Mouse (Mus musculus) T-helper 2 cell (primary cell): ENCODE data around the gene Mical1.

Source experiments
- in situ Hi-C: fragments of 300-600 bp; cut with MboI, MseI; formaldehyde crosslinking; loops from one replicate; pipeline ENCODE4 v1.15.1; 2025; ENCODE audit warnings: high pct_unique_total_duplicates

The Mical1 gene

GRCm38 (mm10) chr10:41477278-41478181 is 1.4 kb downstream of the Mical1 start:
- in situ Hi-C loops, result loop anchor here (25.0 kb wide), 1 partner anchor 785 kb away; no protein-coding TSS in a partner anchor

GRCm38 (mm10) chr10:41479961-41480360 is 3.8 kb downstream of the Mical1 start:
- in situ Hi-C loops, result loop anchor here (25.0 kb wide), 1 partner anchor 782 kb away; no protein-coding TSS in a partner anchor

GRCm38 (mm10) chr10:41480938-41481880 is 5.1 kb downstream of the Mical1 start:
- in situ Hi-C loops, result loop anchor here (25.0 kb wide), 1 partner anchor 781 kb away; no protein-coding TSS in a partner anchor

- in situ Hi-C loops, result loop anchor here (25.0 kb wide), 1 partner anchor 780 kb away; no protein-coding TSS in a partner anchor
Measured at GRCm38 (mm10) chr10:41482446-41482845, 6.3 kb downstream of the Mical1 start.

- in situ Hi-C loops, result loop anchor here (25.0 kb wide), 1 partner anchor 777 kb away; no protein-coding TSS in a partner anchor
Measured at GRCm38 (mm10) chr10:41485778-41486177, 9.7 kb downstream of the Mical1 start.

- in situ Hi-C loops, result loop anchor here (25.0 kb wide), 1 partner anchor 776 kb away; no protein-coding TSS in a partner anchor
Measured at GRCm38 (mm10) chr10:41486506-41487170, 10.5 kb downstream of the Mical1 start.

- in situ Hi-C loops, result loop anchor here (25.0 kb wide), 1 partner anchor 773 kb away; no protein-coding TSS in a partner anchor
Measured at GRCm38 (mm10) chr10:41488877-41489276, 12.8 kb downstream of the Mical1 start.

- in situ Hi-C loops, result loop anchor here (25.0 kb wide), 1 partner anchor 773 kb away; no protein-coding TSS in a partner anchor
Measured at GRCm38 (mm10) chr10:41489294-41489693, 13.2 kb downstream of the Mical1 start.

- in situ Hi-C loops, result loop anchor here (25.0 kb wide), 1 partner anchor 772 kb away; no protein-coding TSS in a partner anchor
Measured at GRCm38 (mm10) chr10:41489708-41490517, 13.8 kb downstream of the Mical1 start, which contains the start of the genes Smpd2 and Ppil6. Smpd2 (minus strand) TSS chr10:41490369. Ppil6 (plus strand) TSS chr10:41490439.

- in situ Hi-C loops, result loop anchor here (25.0 kb wide), 1 partner anchor 772 kb away; no protein-coding TSS in a partner anchor
Measured at GRCm38 (mm10) chr10:41490518-41490873, 14.4 kb downstream of the Mical1 start.

- in situ Hi-C loops, result loop anchor here (25.0 kb wide), 1 partner anchor 771 kb away; no protein-coding TSS in a partner anchor
Measured at GRCm38 (mm10) chr10:41491111-41491510, 15.0 kb downstream of the Mical1 start.

- in situ Hi-C loops, result no loop called here
Measured at GRCm38 (mm10) chr10:41500941-41501340, 24.8 kb downstream of the Mical1 start.

- in situ Hi-C loops, result loop anchor here (5.0 kb wide), 1 partner anchor 73 kb away; no protein-coding TSS in a partner anchor
Measured at GRCm38 (mm10) chr10:41504996-41505395, 28.9 kb downstream of the Mical1 start.

GRCm38 (mm10) chr10:41505446-41505845 is 29.3 kb downstream of the Mical1 start:
- in situ Hi-C loops, result loop anchor here (5.0 kb wide), 1 partner anchor 73 kb away; no protein-coding TSS in a partner anchor

GRCm38 (mm10) chr10:41509160-41509559 is 33.0 kb downstream of the Mical1 start:
- in situ Hi-C loops, result loop anchor here (5.0 kb wide), 1 partner anchor 77 kb away; no protein-coding TSS in a partner anchor

- in situ Hi-C loops, result loop anchor here (10.0 kb wide), 2 partner anchors 160 to 280 kb away; no protein-coding TSS in a partner anchor
Measured at GRCm38 (mm10) chr10:41514301-41514700, 38.2 kb downstream of the Mical1 start.

- in situ Hi-C loops, result loop anchor here (5.0 to 10.0 kb wide), 3 partner anchors 160 to 280 kb away; no protein-coding TSS in a partner anchor
Measured at GRCm38 (mm10) chr10:41514921-41515320, 38.8 kb downstream of the Mical1 start.

GRCm38 (mm10) chr10:41518508-41518980 is 42.4 kb downstream of the Mical1 start:
- in situ Hi-C loops, result loop anchor here (5.0 to 10.0 kb wide), 3 partner anchors 156 to 276 kb away; no protein-coding TSS in a partner anchor
